Mouse (Mus musculus) layer of hippocampus, adult 9-11 months (tissue): ENCODE data around the gene Wdr59.

Experiments
- DNase-seq: peaks from one replicate; pipeline ENCODE4 v3.0.0; 2022

The Wdr59 gene

GRCm38 (mm10) chr8:111490034-111490591, 31.8 kb downstream of the Wdr59 start:
- DNase-seq = no peak

- DNase-seq = no peak
Observed at GRCm38 (mm10) chr8:111480691-111481090, 41.2 kb downstream of the Wdr59 start.

- DNase-seq = no peak
Observed at GRCm38 (mm10) chr8:111477761-111478465, 44.0 kb downstream of the Wdr59 start.

GRCm38 (mm10) chr8:111471526-111472081, 50.3 kb downstream of the Wdr59 start:
- DNase-seq = no peak

- peak; percentile 33 for DNase-seq
Observed at GRCm38 (mm10) chr8:111469013-111469412, 52.9 kb downstream of the Wdr59 start.

GRCm38 (mm10) chr8:111465341-111465740, 56.6 kb downstream of the Wdr59 start:
- DNase-seq = no peak

GRCm38 (mm10) chr8:111464526-111464925, 57.4 kb downstream of the Wdr59 start:
- no peak for DNase-seq

- no peak for DNase-seq
Observed at GRCm38 (mm10) chr8:111449671-111450070, 72.2 kb downstream of the Wdr59 start.

- no peak for DNase-seq
Observed at GRCm38 (mm10) chr8:111445960-111446660, 75.8 kb downstream of the Wdr59 start.

GRCm38 (mm10) chr8:111445558-111445957, 76.3 kb downstream of the Wdr59 start:
- DNase-seq = no peak

GRCm38 (mm10) chr8:111444245-111444644, 77.6 kb downstream of the Wdr59 start:
- no peak for DNase-seq

GRCm38 (mm10) chr8:111439189-111439588, 82.7 kb downstream of the Wdr59 start:
- DNase-seq = peak; percentile 68

GRCm38 (mm10) chr8:111435071-111435828, 86.6 kb downstream of the Wdr59 start:
- DNase-seq = no peak

GRCm38 (mm10) chr8:111424646-111425045, 97.2 kb downstream of the Wdr59 start:
- peak; percentile 14 for DNase-seq

- DNase-seq = no peak
Observed at GRCm38 (mm10) chr8:111424181-111424580, 97.7 kb downstream of the Wdr59 start.

- no peak for DNase-seq
Observed at GRCm38 (mm10) chr8:111422614-111423013, 99.3 kb downstream of the Wdr59 start.

- DNase-seq = no peak
Observed at GRCm38 (mm10) chr8:111419171-111419570, 102.7 kb downstream of the Wdr59 start.

GRCm38 (mm10) chr8:111418601-111419000, 103.3 kb downstream of the Wdr59 start:
- DNase-seq = no peak

- DNase-seq = no peak
Observed at GRCm38 (mm10) chr8:111417222-111417621, 104.7 kb downstream of the Wdr59 start.

GRCm38 (mm10) chr8:111403391-111403790, 118.5 kb downstream of the Wdr59 start:
- DNase-seq = no peak
